Mouse (Mus musculus): ENCODE measurements around the gene Zdhhc13.
A peak's percentile ranks its signal among the peaks of the same experiment; 100 is the strongest.

DNA sequence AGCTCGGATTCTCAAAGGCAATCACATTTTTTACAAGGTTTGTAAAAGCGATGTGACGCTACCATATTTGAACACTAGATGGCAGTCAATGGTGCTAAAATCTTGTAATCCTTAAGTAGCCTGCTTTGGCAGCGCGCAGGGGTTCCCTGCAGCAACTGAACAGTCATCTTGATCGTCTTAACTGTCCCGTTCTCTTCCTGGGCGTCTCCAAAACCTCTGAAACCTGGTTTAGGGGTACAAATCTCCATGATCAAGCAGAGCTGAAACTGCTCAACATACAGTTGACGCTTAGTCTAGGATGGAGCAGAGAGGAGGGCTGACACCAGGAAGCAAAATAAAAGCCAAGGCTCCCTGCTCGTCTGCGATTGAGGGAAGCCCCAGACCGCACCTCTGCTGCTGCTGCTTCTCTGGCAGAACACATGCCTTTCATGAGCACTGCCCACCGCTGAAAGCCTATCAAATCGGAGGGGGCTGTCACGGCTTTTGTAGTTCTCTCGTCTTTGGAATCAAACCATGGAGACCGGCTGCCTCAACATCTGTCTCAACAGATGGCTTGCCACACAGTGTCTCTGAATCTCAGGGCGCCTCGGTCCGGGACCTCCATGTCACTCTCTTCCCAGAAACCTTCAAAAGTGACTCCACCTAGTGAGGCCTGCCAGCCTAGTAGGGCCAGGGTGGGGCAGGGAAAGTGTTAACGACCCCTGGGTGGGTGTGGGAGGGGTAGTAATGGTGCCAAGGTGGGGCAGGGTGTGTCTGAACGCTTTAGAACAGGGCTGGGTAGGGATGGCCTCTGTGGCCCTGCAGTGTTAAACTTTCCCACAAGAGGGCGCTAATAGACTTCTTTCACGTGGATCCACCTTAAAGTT is 39.3 kb upstream of the Zdhhc13 start:
- TF ChIP-seq CTCF (IDR thresholded peaks at IDR 0.05; ENCODE audit: insufficient read depth, low read depth, low read length): 0 out of 2 replicates have a peak, but pooled peaks have one; percentile 24
- TF ChIP-seq POLR2A (IDR thresholded peaks at IDR 0.05; ENCODE audit: insufficient read depth, low read depth, low read length): no peak

All from olfactory bulb, adult 2 months (tissue).